Mouse (Mus musculus): ENCODE results near the gene Ldlrad3.

GRCm38 (mm10) chr2:102127791-102128387, 58.3 kb downstream of the Ldlrad3 start:
- TF ChIP-seq CTCF (IDR thresholded peaks at IDR 0.05; ENCODE audit: low read depth, low read length) = no peak
- no peak for TF ChIP-seq POLR2A (IDR thresholded peaks at IDR 0.05; ENCODE audit: borderline replicate concordance, low read depth, low read length)
